Mouse (Mus musculus): ENCODE measurements around the gene Cpne1. TPM values are rescaled to one million over a fixed set of nuclear protein-coding genes. Genes with fewer than 3 reads are reported as not detected.
"Not testable (repeated sequence)": the region's sequence is repeated elsewhere in the genome, so short reads cannot be mapped to it uniquely, and the experiment has no call there.

The Cpne1 gene
- polyA plus RNA-seq, 1 experiment from 2014 or later = 62.0 TPM

GRCm38 (mm10) chr2:156135695-156136094 lies 23.9 kb upstream of the Cpne1 start:
- no peak for ATAC-seq (ENCODE audit: insufficient read depth, low FRiP score)
- Histone ChIP-seq H3K27ac (ENCODE audit: low read length) (no peak overlapping the region), H3K9me3 (replicated peaks; ENCODE audit: control insufficient read depth, low read length) (no peaks in the 10 kb centered on the region), H3K27me3 (ENCODE audit: control insufficient read depth, insufficient read depth, low read length) (no peaks in the 10 kb centered on the region), H3K4me1 (ENCODE audit: control insufficient read depth, insufficient read depth, low read length) (no peaks in the 10 kb centered on the region), H3K4me3 (replicated peaks; ENCODE audit: low read length) (no peak overlapping the region), H3K9ac (ENCODE audit: low read length) (no peak overlapping the region), H3K4me2 (ENCODE audit: low read depth, low read length) (no peak overlapping the region), H3K36me3 (ENCODE audit: control insufficient read depth, insufficient read depth, low read length) (0 out of 2 replicates have a peak, but pooled peaks cover 3% of the 10 kb centered on the region)
- WGBS = 82% methylated on average over 6 of the region's 6 CpGs

GRCm38 (mm10) chr2:156134161-156134560 lies 22.4 kb upstream of the Cpne1 start:
- no peak for ATAC-seq (ENCODE audit: insufficient read depth, low FRiP score)
- no peaks in the 10 kb centered on the region for H3K27me3 ChIP-seq (ENCODE audit: control insufficient read depth, insufficient read depth, low read length)
- H3K36me3 ChIP-seq (ENCODE audit: control insufficient read depth, insufficient read depth, low read length) = 0 out of 2 replicates have a peak, but pooled peaks cover 3% of the 10 kb centered on the region
- no peak overlapping the region for H3K9ac ChIP-seq (ENCODE audit: low read length)
- no peaks in the 10 kb centered on the region for H3K9me3 ChIP-seq (replicated peaks; ENCODE audit: control insufficient read depth, low read length)
- WGBS = 91% methylated on average over 5 of the region's 5 CpGs
- no peak overlapping the region for H3K4me3 ChIP-seq (replicated peaks; ENCODE audit: low read length)
- no peak overlapping the region for H3K4me2 ChIP-seq (ENCODE audit: low read depth, low read length)
- H3K27ac ChIP-seq (ENCODE audit: low read length) = no peak overlapping the region
- no peaks in the 10 kb centered on the region for H3K4me1 ChIP-seq (ENCODE audit: control insufficient read depth, insufficient read depth, low read length)

- Histone ChIP-seq H3K4me1 (ENCODE audit: control insufficient read depth, insufficient read depth, low read length) (no peaks in the 10 kb centered on the region), H3K27me3 (ENCODE audit: control insufficient read depth, insufficient read depth, low read length) (no peaks in the 10 kb centered on the region), H3K9me3 (replicated peaks; ENCODE audit: control insufficient read depth, low read length) (no peaks in the 10 kb centered on the region), H3K27ac (ENCODE audit: low read length) (no peak within 1 kb of the TSS), H3K4me3 (replicated peaks; ENCODE audit: low read length) (no peak within 1 kb of the TSS), H3K36me3 (ENCODE audit: control insufficient read depth, insufficient read depth, low read length) (peaks cover 12% of the 10 kb centered on the region; the same call in 1 of the 2 replicates), H3K4me2 (ENCODE audit: low read depth, low read length) (no peak within 1 kb of the TSS), H3K9ac (ENCODE audit: low read length) (no peak within 1 kb of the TSS)
- 93% methylated on average over 5 of the region's 5 CpGs for WGBS
- ATAC-seq (ENCODE audit: insufficient read depth, low FRiP score) = no peak
These were observed 15.2 kb upstream of the Cpne1 start, which contains the start of gene Gm28036 for GRCm38 (mm10) chr2:156126992-156127391. Gm28036 (minus strand) TSS chr2:156127092.

- Histone ChIP-seq H3K4me2 (ENCODE audit: low read depth, low read length) (no peak overlapping the region), H3K9ac (ENCODE audit: low read length) (no peak overlapping the region), H3K4me1 (ENCODE audit: control insufficient read depth, insufficient read depth, low read length) (no peaks in the 10 kb centered on the region), H3K27me3 (ENCODE audit: control insufficient read depth, insufficient read depth, low read length) (no peaks in the 10 kb centered on the region), H3K27ac (ENCODE audit: low read length) (no peak overlapping the region), H3K4me3 (replicated peaks; ENCODE audit: low read length) (no peak overlapping the region), H3K9me3 (replicated peaks; ENCODE audit: control insufficient read depth, low read length) (no peaks in the 10 kb centered on the region), H3K36me3 (ENCODE audit: control insufficient read depth, insufficient read depth, low read length) (peaks cover 10% of the 10 kb centered on the region; the same call in 1 of the 2 replicates)
- 87% methylated on average over 5 of the region's 5 CpGs for WGBS
- ATAC-seq (ENCODE audit: insufficient read depth, low FRiP score) = no peak
These were observed 12.0 kb upstream of the Cpne1 start for GRCm38 (mm10) chr2:156123731-156124130.

GRCm38 (mm10) chr2:156119566-156119965 lies 7.8 kb upstream of the Cpne1 start:
- Histone ChIP-seq H3K9me3 (replicated peaks; ENCODE audit: control insufficient read depth, low read length) (no peaks in the 10 kb centered on the region), H3K4me3 (replicated peaks; ENCODE audit: low read length) (no peak overlapping the region), H3K27me3 (ENCODE audit: control insufficient read depth, insufficient read depth, low read length) (no peaks in the 10 kb centered on the region), H3K4me1 (ENCODE audit: control insufficient read depth, insufficient read depth, low read length) (no peaks in the 10 kb centered on the region), H3K4me2 (ENCODE audit: low read depth, low read length) (no peak overlapping the region), H3K9ac (ENCODE audit: low read length) (no peak overlapping the region), H3K27ac (ENCODE audit: low read length) (no peak overlapping the region), H3K36me3 (ENCODE audit: control insufficient read depth, insufficient read depth, low read length) (peaks cover 4% of the 10 kb centered on the region; the same call in 1 of the 2 replicates)
- no peak for ATAC-seq (ENCODE audit: insufficient read depth, low FRiP score)

GRCm38 (mm10) chr2:156112080-156112423 lies 287 bp upstream of the Cpne1 start:
- 20% methylated on average over 5 of the region's 5 CpGs for WGBS
- H3K27ac ChIP-seq (ENCODE audit: low read length) = peak overlapping the region; percentile 89
- not testable (repeated sequence) for ATAC-seq (ENCODE audit: insufficient read depth, low FRiP score)

GRCm38 (mm10) chr2:156110627-156111357 lies 973 bp downstream of the Cpne1 start:
- H3K4me1 ChIP-seq (ENCODE audit: control insufficient read depth, insufficient read depth, low read length) = peaks cover 5% of the 10 kb centered on the region
- H3K36me3 ChIP-seq (ENCODE audit: control insufficient read depth, insufficient read depth, low read length) = no peaks in the 10 kb centered on the region
- under 1% methylated on average over 16 of the region's 16 CpGs for WGBS
- H3K9me3 ChIP-seq (replicated peaks; ENCODE audit: control insufficient read depth, low read length) = no peaks in the 10 kb centered on the region
- no peaks in the 10 kb centered on the region for H3K27me3 ChIP-seq (ENCODE audit: control insufficient read depth, insufficient read depth, low read length)
- H3K4me2 ChIP-seq (ENCODE audit: low read depth, low read length) = peak overlapping the region; percentile 66
- H3K4me3 ChIP-seq (replicated peaks; ENCODE audit: low read length) = peak overlapping the region; percentile 74
- H3K9ac ChIP-seq (ENCODE audit: low read length) = peak overlapping the region; percentile 98
- peak overlapping the region; percentile 89 for H3K27ac ChIP-seq (ENCODE audit: low read length)
- peak; percentile 62; the same call in 1 of the 2 replicates for ATAC-seq (ENCODE audit: insufficient read depth, low FRiP score)

More at GRCm38 (mm10) chr2:156112080-156112423, 287 bp upstream of the Cpne1 start:
- Histone ChIP-seq H3K4me2 (ENCODE audit: low read depth, low read length) (peak overlapping the region; percentile 52), H3K9ac (ENCODE audit: low read length) (peak overlapping the region; percentile 98), H3K4me3 (replicated peaks; ENCODE audit: low read length) (peak overlapping the region; percentile 74)
- not testable (repeated sequence) for H3K27me3 ChIP-seq (ENCODE audit: control insufficient read depth, insufficient read depth, low read length); H3K4me1 ChIP-seq (ENCODE audit: control insufficient read depth, insufficient read depth, low read length); H3K36me3 ChIP-seq (ENCODE audit: control insufficient read depth, insufficient read depth, low read length); H3K9me3 ChIP-seq (replicated peaks; ENCODE audit: control insufficient read depth, low read length)

GRCm38 (mm10) chr2:156091926-156092325 lies 19.8 kb downstream of the Cpne1 start:
- H3K4me3 ChIP-seq (replicated peaks; ENCODE audit: low read length) = no peak overlapping the region
- no peaks in the 10 kb centered on the region for H3K9me3 ChIP-seq (replicated peaks; ENCODE audit: control insufficient read depth, low read length)
- no peaks in the 10 kb centered on the region for H3K27me3 ChIP-seq (ENCODE audit: control insufficient read depth, insufficient read depth, low read length)
- H3K4me1 ChIP-seq (ENCODE audit: control insufficient read depth, insufficient read depth, low read length) = no peaks in the 10 kb centered on the region
- H3K27ac ChIP-seq (ENCODE audit: low read length) = no peak overlapping the region
- 71% methylated on average over 5 of the region's 5 CpGs for WGBS
- H3K4me2 ChIP-seq (ENCODE audit: low read depth, low read length) = no peak overlapping the region
- H3K36me3 ChIP-seq (ENCODE audit: control insufficient read depth, insufficient read depth, low read length) = peaks cover 14% of the 10 kb centered on the region
- no peak for ATAC-seq (ENCODE audit: insufficient read depth, low FRiP score)
- H3K9ac ChIP-seq (ENCODE audit: low read length) = no peak overlapping the region

GRCm38 (mm10) chr2:156089799-156090198 lies 22.0 kb downstream of the Cpne1 start:
- H3K4me3 ChIP-seq (replicated peaks; ENCODE audit: low read length) = no peak overlapping the region
- H3K4me1 ChIP-seq (ENCODE audit: control insufficient read depth, insufficient read depth, low read length) = no peaks in the 10 kb centered on the region
- H3K27me3 ChIP-seq (ENCODE audit: control insufficient read depth, insufficient read depth, low read length) = no peaks in the 10 kb centered on the region
- no peak for ATAC-seq (ENCODE audit: insufficient read depth, low FRiP score)
- 76% methylated on average over 1 of the region's 1 CpGs for WGBS
- H3K27ac ChIP-seq (ENCODE audit: low read length) = no peak overlapping the region
- H3K36me3 ChIP-seq (ENCODE audit: control insufficient read depth, insufficient read depth, low read length) = no peaks in the 10 kb centered on the region
- no peaks in the 10 kb centered on the region for H3K9me3 ChIP-seq (replicated peaks; ENCODE audit: control insufficient read depth, low read length)
- H3K9ac ChIP-seq (ENCODE audit: low read length) = no peak overlapping the region
- H3K4me2 ChIP-seq (ENCODE audit: low read depth, low read length) = no peak overlapping the region
